Mouse (Mus musculus): ENCODE measurements at regions not wholly inside any gene's neighbourhood (a gene's known extent, or its start where the extent isn't known, plus 50 kb on each side); places are given as distances from the start of the nearest gene placed in this dataset.
"Not testable (repeated sequence)": the region's sequence is repeated elsewhere in the genome, so short reads cannot be mapped to it uniquely, and the experiment has no call there.

- TF ChIP-seq CTCF, EP300 (IDR thresholded peaks at IDR 0.05; ENCODE audit: low read depth): not testable (repeated sequence)
These were observed 66.0 kb upstream of the Zfp709 start for GRCm38 (mm10) chr8:71815813-71816212.

Measured in heart, postnatal 0 days (tissue).